ENCODE assay signal across 25 mouse cellular contexts in genomic region chr16:34649621-34650020, GRCm38 (mm10). TPM values are rescaled to one million over a fixed set of nuclear protein-coding genes. Genes with fewer than 3 reads are reported as not detected.
DNase-seq lines count a peak whose midpoint lies in the region; ATAC-seq and TF ChIP-seq lines count a peak whose summit lies in the region.
"Had no signal": no experiment of that assay in that cellular context is flagged by ENCODE, and none has a peak within 500 bp of the region (broad histone marks: within the 10 kb centered on the region; RNA-seq: fewer than 3 reads in every experiment).

Gene Ropn1, plus strand, starts transcription at chr16:34649921.

- no peak for TF ChIP-seq EP300 in liver, postnatal 0 days (IDR thresholded peaks at IDR 0.05; ENCODE audit: low read depth)

- ATAC-seq in forebrain, embryonic 12.5 days (ENCODE audit: low FRiP score) = no peak
- no peak for ATAC-seq in liver, embryonic 11.5 days (replicated peaks; ENCODE audit: low FRiP score)
- no peak for ATAC-seq in liver, postnatal 0 days
- ATAC-seq: activated CD4-positive, CD25-positive, alpha-beta regulatory T cell, adult 4 months; CD4-positive, CD25-positive, alpha-beta regulatory T cell, adult 4 months; forebrain, embryonic 13.5 days; forebrain, embryonic 15.5 days; forebrain, postnatal 0 days; Patski had no signal

- H3K27me3 ChIP-seq in forebrain, embryonic 10.5 days (ENCODE audit: poor library complexity, severe bottlenecking) = 0 out of 2 replicates have a peak, but pooled peaks cover 6% of the 10 kb centered on the region
- H3K27me3 ChIP-seq in forebrain, embryonic 12.5 days = no peaks in the 10 kb centered on the region; the same call in 1 of the 2 replicates
- no peaks in the 10 kb centered on the region; the same call in 1 of the 2 replicates for H3K27me3 ChIP-seq in liver, embryonic 11.5 days (replicated peaks; ENCODE audit: control insufficient read depth, insufficient read depth, low read length)
- no peaks in the 10 kb centered on the region for H3K27me3 ChIP-seq in liver, postnatal 0 days (ENCODE audit: insufficient read depth, low read length)
- H3K27me3 ChIP-seq in testis, adult 2 months (ENCODE audit: control insufficient read depth, insufficient read depth, low read length) = no peaks in the 10 kb centered on the region
- H3K27me3 ChIP-seq: embryonic facial prominence, embryonic 12.5 days; forebrain, embryonic 13.5 days; forebrain, embryonic 15.5 days had no signal

- no peak within 1 kb of the TSS for H3K9ac ChIP-seq in forebrain, embryonic 12.5 days
- no peak within 1 kb of the TSS for H3K9ac ChIP-seq in liver, embryonic 11.5 days (ENCODE audit: low read depth, low read length)
- H3K9ac ChIP-seq in liver, postnatal 0 days (replicated peaks) = no peak within 1 kb of the TSS
- H3K9ac ChIP-seq: embryonic facial prominence, embryonic 12.5 days; forebrain, embryonic 13.5 days; forebrain, embryonic 15.5 days; forebrain, postnatal 0 days had no signal

- no peak for TF ChIP-seq CTCF in liver, postnatal 0 days (IDR thresholded peaks at IDR 0.05; ENCODE audit: low read depth)
- no peak for TF ChIP-seq CTCF in testis, adult 2 months (IDR thresholded peaks at IDR 0.05; ENCODE audit: control insufficient read depth, insufficient read depth, insufficient replicate concordance, low read depth, low read length)

- no peak within 1 kb of the TSS for H3K4me3 ChIP-seq in forebrain, embryonic 10.5 days
- no peak within 1 kb of the TSS for H3K4me3 ChIP-seq in forebrain, embryonic 12.5 days (replicated peaks)
- H3K4me3 ChIP-seq in liver, embryonic 11.5 days (ENCODE audit: low read depth, low read length) = no peak within 1 kb of the TSS
- H3K4me3 ChIP-seq in liver, postnatal 0 days (ENCODE audit: low read depth, low read length) = no peak within 1 kb of the TSS
- H3K4me3 ChIP-seq in testis, adult 2 months (ENCODE audit: control insufficient read depth, low read depth, low read length) = peak within 1 kb of the TSS; percentile 87
- H3K4me3 ChIP-seq: embryonic facial prominence, embryonic 10.5 days; embryonic facial prominence, embryonic 12.5 days; forebrain, embryonic 13.5 days; forebrain, embryonic 15.5 days had no signal

- 70% methylated on average over 7 of the region's 7 CpGs for WGBS in forebrain, embryonic 10.5 days
- 71% methylated on average over 7 of the region's 7 CpGs for WGBS in forebrain, embryonic 12.5 days
- WGBS in liver, embryonic 11.5 days = 47% methylated on average over 7 of the region's 7 CpGs
- WGBS in liver, postnatal 0 days (ENCODE audit: insufficient replicate concordance) = 44% methylated on average over 7 of the region's 7 CpGs

- 0 out of 2 replicates have a peak, but pooled peaks cover 3% of the 10 kb centered on the region for H3K4me1 ChIP-seq in forebrain, embryonic 10.5 days
- H3K4me1 ChIP-seq in forebrain, embryonic 12.5 days = 0 out of 2 replicates have a peak, but pooled peaks cover 3% of the 10 kb centered on the region
- H3K4me1 ChIP-seq in liver, embryonic 11.5 days (replicated peaks; ENCODE audit: control insufficient read depth, insufficient read depth, low read length) = no peaks in the 10 kb centered on the region
- no peaks in the 10 kb centered on the region for H3K4me1 ChIP-seq in liver, postnatal 0 days (ENCODE audit: insufficient read depth)
- H3K4me1 ChIP-seq in testis, adult 2 months (ENCODE audit: control insufficient read depth, insufficient read depth, low read length) = peaks cover 5% of the 10 kb centered on the region; the same call in 1 of the 2 replicates
- H3K4me1 ChIP-seq: embryonic facial prominence, embryonic 10.5 days; embryonic facial prominence, embryonic 12.5 days; forebrain, embryonic 13.5 days; forebrain, embryonic 15.5 days had no signal

- no peak within 1 kb of the TSS for H3K4me2 ChIP-seq in forebrain, embryonic 12.5 days
- H3K4me2 ChIP-seq in liver, embryonic 11.5 days = no peak within 1 kb of the TSS
- no peak within 1 kb of the TSS for H3K4me2 ChIP-seq in liver, postnatal 0 days (ENCODE audit: low read depth, low read length)
- H3K4me2 ChIP-seq: embryonic facial prominence, embryonic 12.5 days; forebrain, embryonic 13.5 days; forebrain, embryonic 15.5 days had no signal

- H3K27ac ChIP-seq in forebrain, embryonic 10.5 days = 0 out of 2 replicates have a peak within 1 kb of the TSS, but pooled peaks have one; percentile 10
- H3K27ac ChIP-seq in forebrain, embryonic 12.5 days = no peak within 1 kb of the TSS
- no peak within 1 kb of the TSS for H3K27ac ChIP-seq in liver, embryonic 11.5 days (ENCODE audit: low read depth, low read length)
- no peak within 1 kb of the TSS for H3K27ac ChIP-seq in liver, postnatal 0 days (ENCODE audit: low read depth)
- no peak within 1 kb of the TSS for H3K27ac ChIP-seq in testis, adult 2 months (ENCODE audit: control insufficient read depth, insufficient read depth, low read depth, low read length)
- H3K27ac ChIP-seq: embryonic facial prominence, embryonic 10.5 days; embryonic facial prominence, embryonic 12.5 days; forebrain, embryonic 13.5 days; forebrain, embryonic 15.5 days had no signal

- no peaks in the 10 kb centered on the region for H3K36me3 ChIP-seq in forebrain, embryonic 10.5 days (replicated peaks)
- H3K36me3 ChIP-seq in forebrain, embryonic 12.5 days (replicated peaks) = no peaks in the 10 kb centered on the region
- H3K36me3 ChIP-seq in liver, embryonic 11.5 days (ENCODE audit: control insufficient read depth, insufficient read depth, low read length) = no peaks in the 10 kb centered on the region
- no peaks in the 10 kb centered on the region for H3K36me3 ChIP-seq in liver, postnatal 0 days (replicated peaks; ENCODE audit: insufficient read depth, low read length)
- H3K36me3 ChIP-seq in testis, adult 2 months (ENCODE audit: control insufficient read depth, insufficient read depth, low read length) = no peaks in the 10 kb centered on the region
- H3K36me3 ChIP-seq: embryonic facial prominence, embryonic 10.5 days; embryonic facial prominence, embryonic 12.5 days; forebrain, embryonic 15.5 days; G1E had no signal

- TF ChIP-seq POLR2A in testis, adult 2 months (IDR thresholded peaks at IDR 0.05; ENCODE audit: control insufficient read depth, low read depth, low read length) = peak; percentile 57; the same call in 1 of the 2 replicates

- no peaks in the 10 kb centered on the region for H3K9me3 ChIP-seq in forebrain, embryonic 10.5 days
- no peaks in the 10 kb centered on the region for H3K9me3 ChIP-seq in forebrain, embryonic 12.5 days
- no peaks in the 10 kb centered on the region for H3K9me3 ChIP-seq in liver, embryonic 11.5 days (ENCODE audit: control insufficient read depth, low read length)
- no peaks in the 10 kb centered on the region for H3K9me3 ChIP-seq in liver, postnatal 0 days (ENCODE audit: low read length)
- H3K9me3 ChIP-seq: embryonic facial prominence, embryonic 10.5 days; embryonic facial prominence, embryonic 12.5 days; forebrain, embryonic 13.5 days; forebrain, embryonic 15.5 days; G1E had no signal

- no peak for DNase-seq in forebrain, embryonic 10.5 days (ENCODE audit: extremely low spot score, low spot score)
- peak; percentile 28 for DNase-seq in liver, embryonic 11.5 days (ENCODE audit: low spot score)
- no peak for DNase-seq in liver, postnatal 0 days
- DNase-seq in testis, postnatal 10 days (ENCODE audit: low spot score) = no peak
- DNase-seq: adrenal gland, adult 8-10 months; adrenal gland, postnatal 14 days; adrenal gland, postnatal 36 days; B cell, adult 2 months; cerebellum, adult 11-12 months; cerebellum, adult 2 months; cerebellum, adult 9-10 months; cerebellum, postnatal 10 days; cerebellum, postnatal 25 days; forebrain, postnatal 0 days had no signal

RNA-seq across cellular contexts. Expression of gene Ropn1, which starts in this region (rescaled TPM):
- polyA plus RNA-seq in forebrain, embryonic 10.5 days (2016; fragmentation: Nextera tagmentation; extraction: Ambion mirVana) = not detected in 2 replicates
- polyA plus RNA-seq in forebrain, embryonic 12.5 days (2016; fragmentation: Nextera tagmentation; extraction: Ambion mirVana) = not detected in 2 replicates
- polyA plus RNA-seq in liver, embryonic 11.5 days (2014; fragmentation: Nextera tagmentation; extraction: Ambion mirVana) = not detected in 2 replicates
- polyA plus RNA-seq in liver, postnatal 0 days (2015; fragmentation: Nextera tagmentation; extraction: Ambion mirVana) = not detected in 2 replicates
- 933 and 973 TPM in 2 replicates for polyA plus RNA-seq in testis, adult 2 months (2012; rRNA removed)
- polyA plus RNA-seq: activated CD4-positive, CD25-positive, alpha-beta regulatory T cell, adult 4 months; CD4-positive, CD25-positive, alpha-beta regulatory T cell, adult 4 months; embryonic facial prominence, embryonic 10.5 days; embryonic facial prominence, embryonic 12.5 days; embryonic facial prominence, embryonic 14.5 days; forebrain, embryonic 13.5 days; forebrain, embryonic 15.5 days; forebrain, postnatal 0 days; G1E; Patski had no signal

Comparison
In these comparisons a context has a peak if more than half of its experiments do, and no peak if none do; other contexts are left out.
1. RNA of gene Ropn1 (polyA plus RNA-seq): 933 to 973 TPM in testis, adult 2 months; not detected in forebrain, embryonic 12.5 days, not detected in forebrain, embryonic 10.5 days, not detected in liver, embryonic 11.5 days and not detected in liver, postnatal 0 days; every median in the first group is over 100 times any median in the second.
2. Peak in DNase-seq in liver, embryonic 11.5 days; RNA of the gene not detected or under 1 TPM.